Mouse (Mus musculus): ENCODE data around the gene Ccdc87. TPM values are rescaled to one million over a fixed set of nuclear protein-coding genes. Genes with fewer than 3 reads are reported as not detected.
"Not testable (repeated sequence)": the region's sequence is repeated elsewhere in the genome, so short reads cannot be mapped to it uniquely, and the experiment has no call there.

Ccdc87 gene
- polyA plus RNA-seq, 1 experiment from 2014 or later: 0.05 TPM

- H3K36me3 ChIP-seq: no peaks in the 10 kb centered on the region
- 6% methylated on average over 17 of the region's 17 CpGs for whole genome bisulfite sequencing
- no peak for ATAC-seq (replicated peaks; ENCODE audit: insufficient number of reproducible peaks, insufficient read depth, low FRiP score, low read depth)
- H3K4me3 ChIP-seq: no peak overlapping the region
- H3K27me3 ChIP-seq: peaks cover 19% of the 10 kb centered on the region
- peak overlapping the region; percentile 48 for H3K4me2 ChIP-seq
- H3K9me3 ChIP-seq (replicated peaks): no peaks in the 10 kb centered on the region
- no peak overlapping the region for H3K27ac ChIP-seq
- H3K4me1 ChIP-seq (replicated peaks): peaks cover 4% of the 10 kb centered on the region; the same call in 1 of the 2 replicates
- H3K9ac ChIP-seq: no peak overlapping the region
These were observed 26.0 kb downstream of the Ccdc87 start for GRCm38 (mm10) chr19:4865147-4865546.

GRCm38 (mm10) chr19:4874613-4875012, 35.4 kb downstream of the Ccdc87 start:
- H3K4me1 ChIP-seq (replicated peaks): peaks cover 13% of the 10 kb centered on the region
- not testable (repeated sequence) for H3K9ac ChIP-seq; H3K27me3 ChIP-seq; H3K9me3 ChIP-seq (replicated peaks); H3K4me2 ChIP-seq; H3K27ac ChIP-seq; H3K36me3 ChIP-seq; H3K4me3 ChIP-seq; ATAC-seq (replicated peaks; ENCODE audit: insufficient number of reproducible peaks, insufficient read depth, low FRiP score, low read depth)
- 72% methylated on average over 1 of the region's 1 CpGs for WGBS

DNA sequence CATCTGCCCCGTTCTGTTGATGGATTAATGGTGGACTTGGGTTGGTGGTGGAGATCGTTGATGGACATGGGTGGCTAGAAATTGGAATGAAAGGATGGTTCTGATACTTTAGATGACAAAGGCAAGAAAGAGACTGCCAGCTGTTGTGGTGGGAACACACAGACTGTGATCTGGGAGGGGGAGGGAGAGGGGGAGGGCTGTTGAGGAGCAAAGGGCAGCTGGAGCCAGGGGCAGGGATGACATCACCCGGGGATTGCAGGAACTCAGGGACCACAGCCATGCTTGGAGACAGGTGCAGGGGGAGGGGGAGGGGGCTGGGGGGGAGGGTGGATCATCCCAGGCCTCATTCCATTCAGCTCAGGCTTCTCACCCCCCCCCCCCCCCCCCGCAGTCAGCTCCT, 37.1 kb downstream of the Ccdc87 start:
- ATAC-seq (replicated peaks; ENCODE audit: insufficient number of reproducible peaks, insufficient read depth, low FRiP score, low read depth): no peak
- H3K4me1 ChIP-seq (replicated peaks): peaks cover 13% of the 10 kb centered on the region
- no peak overlapping the region for H3K9ac ChIP-seq
- H3K36me3 ChIP-seq: no peaks in the 10 kb centered on the region
- H3K27me3 ChIP-seq: no peaks in the 10 kb centered on the region
- H3K4me3 ChIP-seq: no peak overlapping the region
- no peak overlapping the region for H3K4me2 ChIP-seq
- no peaks in the 10 kb centered on the region for H3K9me3 ChIP-seq (replicated peaks)
- WGBS: 63% methylated on average over 3 of the region's 4 CpGs
- H3K27ac ChIP-seq: no peak overlapping the region

DNA sequence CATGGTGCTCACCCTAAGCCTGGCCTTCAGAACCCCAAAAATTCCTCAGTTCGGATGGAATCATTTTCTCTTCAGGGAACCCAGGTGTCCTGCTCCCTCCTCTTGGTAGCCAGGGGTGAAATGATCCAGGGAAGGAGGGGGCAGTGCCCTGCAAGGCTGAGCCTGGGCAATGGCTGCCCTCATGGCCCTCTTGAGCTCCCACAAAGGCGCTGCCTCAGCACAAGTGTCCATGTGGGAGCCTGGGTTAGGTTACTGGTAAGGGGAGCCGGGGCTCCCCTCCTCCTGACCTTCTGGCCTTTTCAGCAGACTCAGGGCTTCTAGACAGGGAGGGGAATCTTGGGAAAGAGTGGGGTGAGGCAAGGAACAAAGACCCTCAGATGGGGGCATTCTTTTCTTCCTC, 37.6 kb downstream of the Ccdc87 start:
- no peak overlapping the region for H3K27ac ChIP-seq
- no peak for ATAC-seq (replicated peaks; ENCODE audit: insufficient number of reproducible peaks, insufficient read depth, low FRiP score, low read depth)
- no peaks in the 10 kb centered on the region for H3K36me3 ChIP-seq
- peaks cover 13% of the 10 kb centered on the region for H3K4me1 ChIP-seq (replicated peaks)
- no peak overlapping the region for H3K4me2 ChIP-seq
- WGBS: 80% methylated on average over 3 of the region's 3 CpGs
- no peaks in the 10 kb centered on the region for H3K9me3 ChIP-seq (replicated peaks)
- H3K9ac ChIP-seq: no peak overlapping the region
- no peaks in the 10 kb centered on the region for H3K27me3 ChIP-seq
- no peak overlapping the region for H3K4me3 ChIP-seq

GRCm38 (mm10) chr19:4877785-4878184, 38.6 kb downstream of the Ccdc87 start, which contains the start of gene Actn3:
Gene Actn3, minus strand, starts transcription at chr19:4877909.
- peaks cover 13% of the 10 kb centered on the region for H3K4me1 ChIP-seq (replicated peaks)
- H3K27me3 ChIP-seq: no peaks in the 10 kb centered on the region
- 2% methylated on average over 17 of the region's 17 CpGs for whole genome bisulfite sequencing
- H3K9ac ChIP-seq: peak within 1 kb of the TSS; percentile 92
- H3K4me3 ChIP-seq: peak within 1 kb of the TSS; percentile 86
- 0 out of 2 replicates have a peak, but pooled peaks have one; percentile 13 for ATAC-seq (replicated peaks; ENCODE audit: insufficient number of reproducible peaks, insufficient read depth, low FRiP score, low read depth)
- H3K27ac ChIP-seq: peak within 1 kb of the TSS; percentile 68
- no peaks in the 10 kb centered on the region for H3K9me3 ChIP-seq (replicated peaks)
- H3K36me3 ChIP-seq: no peaks in the 10 kb centered on the region
- H3K4me2 ChIP-seq: peak within 1 kb of the TSS; percentile 96

DNA sequence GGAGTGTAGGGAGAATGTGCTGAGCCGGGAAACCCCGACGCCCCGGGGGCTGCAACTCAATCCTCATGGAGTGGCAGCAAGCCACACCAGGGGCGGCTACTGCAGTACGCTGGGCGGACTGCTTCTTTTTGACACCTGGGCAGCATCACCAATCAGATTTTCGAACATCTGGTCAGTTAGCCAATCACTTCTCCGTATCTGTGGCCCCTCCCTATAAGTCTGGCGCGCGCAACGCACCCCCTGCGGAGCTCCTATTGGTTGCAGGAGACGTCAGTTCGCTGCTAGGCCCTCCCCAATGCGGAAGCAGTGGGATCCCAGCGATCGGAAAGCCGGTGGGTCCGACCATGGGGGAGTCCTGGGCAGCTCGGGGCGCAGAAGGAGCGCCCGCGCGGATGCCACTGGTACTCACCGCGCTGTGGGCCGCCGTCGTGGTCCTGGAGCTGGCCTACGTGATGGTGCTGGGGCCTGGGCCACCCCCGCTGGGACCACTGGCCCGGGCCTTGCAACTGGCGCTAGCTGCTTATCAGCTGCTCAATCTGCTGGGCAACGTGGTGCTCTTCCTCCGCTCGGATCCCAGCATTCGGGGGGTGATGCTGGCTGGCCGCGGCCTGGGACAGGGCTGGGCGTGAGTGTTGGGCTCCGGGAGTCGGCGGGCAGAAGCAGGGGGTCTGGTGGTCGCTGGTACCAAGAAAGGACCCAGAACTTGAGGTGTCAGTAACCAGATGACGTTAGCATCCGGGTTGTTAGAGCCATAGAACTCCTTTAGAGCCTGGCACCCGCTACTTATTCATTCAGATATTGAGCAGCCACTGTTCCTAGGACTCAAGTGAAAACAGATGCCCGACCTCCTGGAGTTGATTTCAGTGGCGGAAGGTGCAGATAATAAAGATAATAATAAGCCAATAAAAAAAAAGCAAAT, 39.5 kb downstream of the Ccdc87 start, which contains the start of gene Zdhhc24:
Gene Zdhhc24 (plus strand): TSS at position 264 of the 919 bp plus-strand sequence.
- peak within 1 kb of the TSS; percentile 86 for H3K4me3 ChIP-seq
- no peaks in the 10 kb centered on the region for H3K27me3 ChIP-seq
- H3K4me1 ChIP-seq (replicated peaks): peaks cover 13% of the 10 kb centered on the region
- no peaks in the 10 kb centered on the region for H3K9me3 ChIP-seq (replicated peaks)
- WGBS: under 1% methylated on average over 52 of the region's 52 CpGs
- peak within 1 kb of the TSS; percentile 68 for H3K27ac ChIP-seq
- no peaks in the 10 kb centered on the region for H3K36me3 ChIP-seq
- peak; percentile 98 for ATAC-seq (replicated peaks; ENCODE audit: insufficient number of reproducible peaks, insufficient read depth, low FRiP score, low read depth)
- H3K4me2 ChIP-seq: peak within 1 kb of the TSS; percentile 96
- peak within 1 kb of the TSS; percentile 92 for H3K9ac ChIP-seq

GRCm38 (mm10) chr19:4879324-4879703, 40.1 kb downstream of the Ccdc87 start:
- H3K9me3 ChIP-seq (replicated peaks): no peaks in the 10 kb centered on the region
- no peak overlapping the region for H3K27ac ChIP-seq
- H3K27me3 ChIP-seq: no peaks in the 10 kb centered on the region
- no peaks in the 10 kb centered on the region for H3K36me3 ChIP-seq
- peak overlapping the region; percentile 96 for H3K4me2 ChIP-seq
- no peak for ATAC-seq (replicated peaks; ENCODE audit: insufficient number of reproducible peaks, insufficient read depth, low FRiP score, low read depth)
- peaks cover 13% of the 10 kb centered on the region for H3K4me1 ChIP-seq (replicated peaks)
- H3K4me3 ChIP-seq: peak overlapping the region; percentile 86
- WGBS: 63% methylated on average over 10 of the region's 10 CpGs
- peak overlapping the region; percentile 92 for H3K9ac ChIP-seq

GRCm38 (mm10) chr19:4883961-4884360, 44.8 kb downstream of the Ccdc87 start:
- H3K4me3 ChIP-seq: no peak overlapping the region
- H3K27ac ChIP-seq: no peak overlapping the region
- H3K4me2 ChIP-seq: no peak overlapping the region
- WGBS: 85% methylated on average over 4 of the region's 4 CpGs
- no peak for ATAC-seq (replicated peaks; ENCODE audit: insufficient number of reproducible peaks, insufficient read depth, low FRiP score, low read depth)
- H3K4me1 ChIP-seq (replicated peaks): 0 out of 2 replicates have a peak, but pooled peaks cover 4% of the 10 kb centered on the region
- H3K9ac ChIP-seq: no peak overlapping the region
- no peaks in the 10 kb centered on the region for H3K36me3 ChIP-seq
- H3K27me3 ChIP-seq: no peaks in the 10 kb centered on the region
- H3K9me3 ChIP-seq (replicated peaks): no peaks in the 10 kb centered on the region

DNA sequence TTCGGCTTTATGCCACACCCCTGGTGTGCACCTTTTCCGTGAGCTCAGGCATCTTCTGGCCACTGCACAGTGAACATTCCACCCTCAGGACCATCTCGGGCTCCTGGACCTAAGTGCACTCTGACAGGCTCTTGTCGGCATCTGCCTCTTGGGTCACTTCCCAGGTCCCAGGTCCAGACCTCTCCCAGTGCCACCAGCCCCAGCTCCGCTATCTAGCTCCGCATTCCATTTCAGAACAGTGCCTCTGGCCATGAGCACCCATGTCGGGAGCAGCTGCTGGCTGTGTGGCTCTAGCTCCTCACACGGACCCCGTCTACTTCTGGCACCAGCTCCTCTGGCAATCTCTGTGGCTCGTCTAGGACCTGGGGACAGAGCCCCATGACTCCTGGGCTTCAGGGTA, 50.6 kb downstream of the Ccdc87 start:
- WGBS: 52% methylated on average over 10 of the region's 10 CpGs
- 0 out of 2 replicates have a peak, but pooled peaks have one; percentile 22 for ATAC-seq (replicated peaks; ENCODE audit: insufficient number of reproducible peaks, insufficient read depth, low FRiP score, low read depth)
- H3K27me3 ChIP-seq: peaks cover 7% of the 10 kb centered on the region; the same call in 1 of the 2 replicates

GRCm38 (mm10) chr19:4891798-4892197, 52.6 kb downstream of the Ccdc87 start:
- H3K36me3 ChIP-seq: no peaks in the 10 kb centered on the region
- H3K27me3 ChIP-seq: peaks cover 7% of the 10 kb centered on the region; the same call in 1 of the 2 replicates
- no peaks in the 10 kb centered on the region for H3K9me3 ChIP-seq (replicated peaks)
- H3K27ac ChIP-seq: no peak overlapping the region
- no peak for ATAC-seq (replicated peaks; ENCODE audit: insufficient number of reproducible peaks, insufficient read depth, low FRiP score, low read depth)
- H3K9ac ChIP-seq: no peak overlapping the region
- peaks cover 5% of the 10 kb centered on the region; the same call in 1 of the 2 replicates for H3K4me1 ChIP-seq (replicated peaks)
- WGBS: 72% methylated on average over 3 of the region's 3 CpGs
- H3K4me3 ChIP-seq: no peak overlapping the region
- no peak overlapping the region for H3K4me2 ChIP-seq

More for the DNA sequence above, 50.6 kb downstream of the Ccdc87 start:
- no peak overlapping the region for H3K27ac ChIP-seq
- no peak overlapping the region for H3K4me2 ChIP-seq
- no peaks in the 10 kb centered on the region for H3K9me3 ChIP-seq (replicated peaks)
- no peak overlapping the region for H3K9ac ChIP-seq
- peaks cover 5% of the 10 kb centered on the region; the same call in 1 of the 2 replicates for H3K4me1 ChIP-seq (replicated peaks)
- H3K36me3 ChIP-seq: no peaks in the 10 kb centered on the region
- H3K4me3 ChIP-seq: no peak overlapping the region

All from heart, embryonic 15.5 days (tissue).